Mouse (Mus musculus) limb, embryonic 14.5 days (tissue): Measurements from ENCODE around the gene Gtpbp3. TPM values are rescaled to one million over a fixed set of nuclear protein-coding genes. Genes with fewer than 3 reads are reported as not detected.

ENCODE experiments used
- ATAC-seq: fragments of 200-750 bp; cut with Nextera tagmentation; 2 replicates; pipeline ENCODE4 v1.8.0; 2017; ENCODE audit warnings: low read depth, moderate number of reproducible peaks, moderate TSS enrichment; ENCODE audit not compliant: low FRiP score
- DNase-seq: peaks from one replicate; pipeline ENCODE4 v3.0.0-alpha.2; 2015; ENCODE audit warnings: low spot score
- H3K27ac ChIP-seq: fragments of 300-500 bp; sonication (generic); replicated peaks from 2 replicates; pipeline ENCODE4 v1.5.1; 2014; ENCODE audit warnings: low read depth, mild to moderate bottlenecking, low read length, moderate library complexity, mixed read lengths
- H3K27me3 ChIP-seq: fragments of 300-500 bp; sonication (generic); 2 replicates; pipeline ENCODE4 v1.6.1; 2014; ENCODE audit warnings: low read length, mixed read lengths; ENCODE audit not compliant: control insufficient read depth, insufficient read depth
- H3K36me3 ChIP-seq: fragments of 300-500 bp; sonication (generic); 2 replicates; pipeline ENCODE4 v1.6.1; 2014; ENCODE audit warnings: mild to moderate bottlenecking, low read length, moderate library complexity, mixed read lengths; ENCODE audit not compliant: control insufficient read depth, insufficient read depth
- H3K4me1 ChIP-seq: fragments of 300-500 bp; sonication (generic); 2 replicates; pipeline ENCODE4 v1.6.1; 2014; ENCODE audit warnings: antibody characterized with exemption, low read length, mixed read lengths; ENCODE audit not compliant: control insufficient read depth, insufficient read depth
- H3K4me2 ChIP-seq: fragments of 300-500 bp; sonication (generic); replicated peaks from 2 replicates; pipeline ENCODE4 v1.6.1; 2014; ENCODE audit warnings: low read depth, mild to moderate bottlenecking, low read length, moderate library complexity; ENCODE audit not compliant: severe bottlenecking
- H3K4me3 ChIP-seq: fragments of 300-500 bp; sonication (generic); replicated peaks from 2 replicates; pipeline ENCODE4 v1.5.1; 2014; ENCODE audit warnings: low read length
- H3K9ac ChIP-seq: fragments of 300-500 bp; sonication (generic); 2 replicates; pipeline ENCODE4 v1.6.1; 2014; ENCODE audit warnings: mild to moderate bottlenecking, low read depth, low read length, moderate library complexity; ENCODE audit not compliant: severe bottlenecking
- H3K9me3 ChIP-seq: fragments of 300-500 bp; sonication (generic); 2 replicates; pipeline ENCODE4 v1.6.1; 2016; ENCODE audit warnings: low read length; ENCODE audit not compliant: control insufficient read depth
- POLR2A ChIP-seq: fragments of 200-500 bp; IDR thresholded peaks from 2 replicates; pipeline ENCODE4 v1.8.0; 2012; ENCODE audit warnings: inconsistent platforms, mild to moderate bottlenecking, moderate library complexity, borderline replicate concordance; ENCODE audit not compliant: insufficient read depth, insufficient read length; ENCODE audit errors: extremely low read depth
- WGBS: fragments of 180-500 bp; shearing (Covaris S2); extraction: QIAGEN DNeasy Blood & Tissue Kit; methylation state at CpG from one replicate; pipeline ENCODE4 v1.1.7; 2014; 5-methylcytosine and 5-hydroxymethylcytosine counted together
- polyA plus RNA-seq, 2 experiments: library from polyadenylated mRNA; depleted of rRNA in 1 of 2; stranded (reverse) in 1 of 2; unstranded in 1 of 2; fragments of >200 nt; fragmentation: Nextera tagmentation in 1 of 2; extraction: Ambion mirVana in 1 of 2; gene quantifications; 2 replicates each; pipeline versions ENCODE4 v1.2.1 to v1.2.3; 2012 to 2014

Gene Gtpbp3
- polyA plus RNA-seq, 2 experiments = 5.9 to 41.6 TPM

DNA sequence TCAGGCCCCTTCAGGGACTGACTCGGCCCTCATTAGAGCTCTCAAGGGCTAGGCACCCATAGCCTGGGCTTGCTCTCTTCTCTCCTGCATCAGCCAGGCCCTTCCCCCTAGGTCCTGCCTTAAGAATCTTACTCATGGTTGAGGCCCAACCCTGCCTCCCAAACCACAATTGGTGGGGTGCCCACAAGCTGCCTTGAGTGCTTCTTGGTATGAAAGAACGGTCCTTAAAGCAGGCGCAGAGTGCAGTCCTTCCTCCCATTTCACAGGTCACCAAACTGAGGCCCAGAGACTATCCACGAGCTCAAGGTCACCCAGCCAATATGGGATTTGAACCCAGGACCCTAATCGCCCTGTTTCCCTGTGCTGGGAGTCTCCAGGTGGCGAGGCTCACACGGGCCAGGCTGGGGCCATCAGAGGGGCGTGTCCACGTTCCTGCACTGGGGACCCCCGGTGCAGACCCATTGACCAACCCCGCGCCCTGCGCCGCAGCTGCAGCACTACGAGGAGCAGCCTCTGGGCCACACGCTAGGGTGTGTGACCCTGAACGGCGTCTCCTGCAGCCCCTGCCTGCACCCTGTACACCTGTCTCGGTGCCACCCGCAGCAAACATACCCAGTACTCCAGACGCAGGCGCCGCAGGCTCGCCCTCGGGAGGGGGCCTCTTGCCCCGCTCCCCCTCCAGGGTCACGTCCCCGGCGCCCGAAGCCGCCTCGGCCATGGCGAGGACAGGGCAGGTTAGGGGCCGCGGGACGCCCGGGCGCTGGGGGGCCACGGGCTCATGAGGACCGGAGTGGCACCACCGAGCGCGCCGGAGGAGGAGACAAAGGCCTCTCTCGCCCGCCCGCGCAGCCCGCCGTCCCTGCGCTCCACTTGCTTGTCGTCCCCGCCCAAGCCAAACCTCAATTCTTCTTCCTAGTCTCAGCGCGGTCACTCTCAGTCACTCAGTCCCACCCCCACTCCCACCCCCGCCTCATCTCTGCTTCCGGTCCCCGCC is 2.5 kb upstream of the Gtpbp3 start, which contains the start of gene Ano8:
Gene Ano8 (minus strand): TSS at position 822 of the 994 bp plus-strand sequence.
- DNase-seq = peak; percentile 92
- Histone ChIP-seq H3K4me2 (peak within 1 kb of the TSS; percentile 84), H3K9me3 (no peaks in the 10 kb centered on the region), H3K27me3 (no peaks in the 10 kb centered on the region), H3K36me3 (peaks cover 21% of the 10 kb centered on the region), H3K4me1 (peaks cover 12% of the 10 kb centered on the region), H3K4me3 (peak within 1 kb of the TSS; percentile 77), H3K9ac (peak within 1 kb of the TSS; percentile 78), H3K27ac (peak within 1 kb of the TSS; percentile 61; the same call in 1 of the 2 replicates)
- no peak for TF ChIP-seq POLR2A
- 11% methylated on average over 39 of the region's 58 CpGs for WGBS
- peak; percentile 64 for ATAC-seq

DNA sequence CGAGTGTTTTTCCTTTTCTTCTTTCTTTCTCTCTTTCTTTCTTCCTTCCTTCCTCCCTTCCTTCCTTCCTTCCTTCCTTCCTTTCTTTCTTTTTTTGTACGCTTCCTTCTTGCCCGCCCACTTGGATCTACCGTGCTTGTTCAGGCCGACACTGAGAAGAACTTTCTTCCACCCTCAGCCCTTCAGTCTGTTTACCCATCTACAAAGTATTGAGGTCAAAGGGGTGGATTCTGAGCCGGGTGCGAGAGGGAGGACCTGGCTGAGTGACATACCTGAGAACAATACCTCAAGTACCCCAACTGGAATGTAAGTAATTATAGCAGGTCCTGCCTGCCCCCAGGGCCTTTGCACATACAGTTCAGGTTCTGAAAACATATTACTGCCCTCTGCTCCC is 1.8 kb upstream of the Gtpbp3 start:
- TF ChIP-seq POLR2A = no peak
- peaks cover 12% of the 10 kb centered on the region for H3K4me1 ChIP-seq
- no peak overlapping the region for H3K27ac ChIP-seq
- no peaks in the 10 kb centered on the region for H3K27me3 ChIP-seq
- peak overlapping the region; percentile 77 for H3K4me3 ChIP-seq
- no peak overlapping the region for H3K9ac ChIP-seq
- ATAC-seq (no peak), DNase-seq (no peak)
- peaks cover 21% of the 10 kb centered on the region for H3K36me3 ChIP-seq
- WGBS = 23% methylated on average over 7 of the region's 7 CpGs
- H3K4me2 ChIP-seq = peak overlapping the region; percentile 84
- no peaks in the 10 kb centered on the region for H3K9me3 ChIP-seq

DNA sequence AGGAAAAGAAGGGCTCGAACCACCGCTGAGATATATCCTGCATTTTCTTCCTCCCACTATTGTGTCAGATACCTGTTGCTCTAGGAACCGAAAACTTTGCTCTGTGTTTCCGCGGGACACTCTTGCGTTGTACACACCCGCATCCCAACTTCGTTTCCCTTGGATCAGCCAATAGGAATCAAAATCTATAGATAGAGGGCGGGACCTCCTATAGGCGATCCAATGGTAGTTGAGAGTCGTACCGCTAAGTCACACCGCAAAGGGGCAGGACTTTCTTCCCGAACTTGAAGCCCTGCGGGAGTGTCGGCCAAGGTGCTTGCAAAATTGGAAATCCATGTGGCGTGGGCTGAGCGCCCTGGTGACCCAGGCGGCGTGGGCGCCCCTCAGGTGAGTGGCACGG is 551 bp downstream of the Gtpbp3 start:
- peak overlapping the region; percentile 48; the same call in 1 of the 2 replicates for H3K27ac ChIP-seq
- peak overlapping the region; percentile 72 for H3K9ac ChIP-seq
- no peaks in the 10 kb centered on the region for H3K9me3 ChIP-seq
- H3K4me3 ChIP-seq = peak overlapping the region; percentile 60
- H3K27me3 ChIP-seq = no peaks in the 10 kb centered on the region
- ATAC-seq = peak; percentile 95
- H3K4me1 ChIP-seq = peaks cover 12% of the 10 kb centered on the region
- H3K4me2 ChIP-seq = peak overlapping the region; percentile 98
- TF ChIP-seq POLR2A = no peak
- peaks cover 34% of the 10 kb centered on the region for H3K36me3 ChIP-seq
- DNase-seq = peak; percentile 96
- WGBS = 1% methylated on average over 21 of the region's 22 CpGs

DNA sequence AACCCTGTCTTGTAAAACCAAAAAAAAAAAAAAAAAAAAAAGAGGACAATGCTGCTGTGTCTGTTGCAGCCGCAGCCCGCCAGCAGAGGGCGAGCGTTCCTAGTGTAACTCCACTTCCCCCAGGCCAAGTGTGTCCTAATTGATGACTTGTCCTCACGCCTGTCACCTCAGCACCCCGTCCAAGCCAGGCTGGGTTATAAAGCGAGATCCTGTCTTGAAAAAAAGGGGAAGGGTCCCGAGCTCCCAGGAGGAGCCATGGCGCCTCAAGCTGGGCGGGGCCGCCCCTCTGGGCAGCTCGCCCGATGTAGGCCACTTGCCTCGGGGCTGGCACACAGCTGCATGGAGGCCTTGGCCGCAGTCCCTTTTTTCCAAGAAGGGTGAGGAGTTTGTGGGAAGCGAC is 7.1 kb downstream of the Gtpbp3 start:
- H3K36me3 ChIP-seq = peaks cover 45% of the 10 kb centered on the region
- ATAC-seq (peak; percentile 46), DNase-seq (peak; percentile 77)
- peaks cover 22% of the 10 kb centered on the region for H3K4me1 ChIP-seq
- no peaks in the 10 kb centered on the region for H3K27me3 ChIP-seq
- no peak overlapping the region for H3K27ac ChIP-seq
- no peak for TF ChIP-seq POLR2A
- H3K4me2 ChIP-seq = peak overlapping the region; percentile 19; the same call in 1 of the 2 replicates
- H3K9ac ChIP-seq = 0 out of 2 replicates have a peak overlapping the region, but pooled peaks have one; percentile 16
- H3K9me3 ChIP-seq = no peaks in the 10 kb centered on the region
- H3K4me3 ChIP-seq = no peak overlapping the region
- 15% methylated on average over 13 of the region's 16 CpGs for WGBS

DNA sequence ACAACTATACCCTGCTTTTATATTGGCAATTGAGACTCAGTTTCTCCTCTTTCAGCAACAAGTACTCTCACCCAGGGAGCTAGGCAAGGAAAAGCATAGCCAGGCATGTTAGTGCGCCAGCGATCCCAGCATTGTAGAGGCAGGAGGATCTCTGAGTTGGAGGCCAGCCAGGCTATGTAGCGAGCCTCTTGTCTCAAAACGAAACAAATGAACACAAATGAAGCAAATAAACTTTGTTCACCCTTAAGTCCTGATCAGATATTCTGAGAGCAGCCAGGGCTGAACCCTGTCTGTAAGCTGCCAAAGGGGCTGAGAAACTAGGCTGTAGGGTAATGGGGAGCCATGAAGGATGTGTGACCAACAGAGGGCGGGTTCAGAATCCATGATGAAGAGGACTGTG is 7.9 kb downstream of the Gtpbp3 start:
- no peak for DNase-seq
- no peaks in the 10 kb centered on the region for H3K27me3 ChIP-seq
- no peak overlapping the region for H3K27ac ChIP-seq
- H3K36me3 ChIP-seq = peaks cover 37% of the 10 kb centered on the region
- ATAC-seq = no peak
- H3K4me3 ChIP-seq = no peak overlapping the region
- no peaks in the 10 kb centered on the region for H3K9me3 ChIP-seq
- 95% methylated on average over 5 of the region's 5 CpGs for WGBS
- H3K4me2 ChIP-seq = no peak overlapping the region
- peaks cover 22% of the 10 kb centered on the region for H3K4me1 ChIP-seq
- no peak for TF ChIP-seq POLR2A
- no peak overlapping the region for H3K9ac ChIP-seq
